Mouse (Mus musculus) midbrain, embryonic 15.5 days (tissue): ENCODE measurements around the gene Cfap61. TPM values are rescaled to one million over a fixed set of nuclear protein-coding genes. Genes with fewer than 3 reads are reported as not detected.

Experiments
- ATAC-seq: fragments of 200-750 bp; cut with Nextera tagmentation; replicated peaks from 2 replicates; pipeline ENCODE4 v1.8.0; 2017; ENCODE audit warnings: moderate TSS enrichment
- H3K27ac ChIP-seq: fragments of 300-500 bp; sonication (generic); 2 replicates; pipeline ENCODE4 v1.5.1; 2015; ENCODE audit warnings: mild to moderate bottlenecking, inconsistent platforms
- H3K27me3 ChIP-seq: fragments of 300-500 bp; sonication (generic); replicated peaks from 2 replicates; pipeline ENCODE4 v1.6.1; 2015; ENCODE audit warnings: inconsistent platforms
- H3K36me3 ChIP-seq: fragments of 300-500 bp; sonication (generic); replicated peaks from 2 replicates; pipeline ENCODE4 v1.6.1; 2015; ENCODE audit warnings: inconsistent platforms
- H3K4me1 ChIP-seq: fragments of 300-500 bp; sonication (generic); 2 replicates; pipeline ENCODE4 v1.6.1; 2015; ENCODE audit warnings: inconsistent platforms
- H3K4me2 ChIP-seq: fragments of 300-500 bp; sonication (generic); 2 replicates; pipeline ENCODE4 v1.6.1; 2015; ENCODE audit warnings: inconsistent platforms, mild to moderate bottlenecking, moderate library complexity
- H3K4me3 ChIP-seq: fragments of 300-500 bp; sonication (generic); 2 replicates; pipeline ENCODE4 v1.5.1; 2015; ENCODE audit warnings: mild to moderate bottlenecking, inconsistent platforms
- H3K9ac ChIP-seq: fragments of 300-500 bp; sonication (generic); 2 replicates; pipeline ENCODE4 v1.6.1; 2015; ENCODE audit warnings: mild to moderate bottlenecking, inconsistent platforms
- H3K9me3 ChIP-seq: fragments of 300-500 bp; sonication (generic); 2 replicates; pipeline ENCODE4 v1.6.1; 2016; ENCODE audit warnings: inconsistent platforms
- WGBS: fragments of 180-500 bp; shearing (Covaris S2); methylation state at CpG from one replicate; pipeline ENCODE4 v1.1.7; 2015; ENCODE audit warnings: mixed read lengths; 5-methylcytosine and 5-hydroxymethylcytosine counted together
- polyA plus RNA-seq: library from polyadenylated mRNA; unstranded; fragments of >200 nt; fragmentation: Nextera tagmentation; extraction: Ambion mirVana; gene quantifications from 2 replicates; pipeline ENCODE4 v1.2.1, GENCODE M21; 2015

The Cfap61 gene
- polyA plus RNA-seq, 1 experiment from 2014 or later, result 3.5 TPM

- no peaks in the 10 kb centered on the region for H3K4me1 ChIP-seq
- no peaks in the 10 kb centered on the region for H3K27me3 ChIP-seq
- WGBS, result 92% methylated on average over 5 of the region's 5 CpGs
- no peak overlapping the region for H3K9ac ChIP-seq
- no peaks in the 10 kb centered on the region for H3K9me3 ChIP-seq
- ATAC-seq, result no peak
- no peak overlapping the region for H3K4me2 ChIP-seq
- H3K36me3 ChIP-seq, result no peaks in the 10 kb centered on the region
- H3K4me3 ChIP-seq, result no peak overlapping the region
- H3K27ac ChIP-seq, result no peak overlapping the region
Observed at GRCm38 (mm10) chr2:146147801-146148200, 213.2 kb downstream of the Cfap61 start.

- WGBS, result 81% methylated on average over 15 of the region's 15 CpGs
- ATAC-seq, result no peak
- no peak overlapping the region for H3K27ac ChIP-seq
Observed at GRCm38 (mm10) chr2:146149206-146149974, 214.8 kb downstream of the Cfap61 start.

GRCm38 (mm10) chr2:146168017-146168803 lies 233.6 kb downstream of the Cfap61 start:
- Histone ChIP-seq H3K4me3 (no peak overlapping the region), H3K9ac (no peak overlapping the region), H3K27me3 (no peaks in the 10 kb centered on the region), H3K36me3 (no peaks in the 10 kb centered on the region), H3K4me1 (no peaks in the 10 kb centered on the region), H3K9me3 (no peaks in the 10 kb centered on the region), H3K4me2 (no peak overlapping the region), H3K27ac (no peak overlapping the region)
- WGBS, result 36% methylated on average over 14 of the region's 14 CpGs
- peak; percentile 67 for ATAC-seq

More at GRCm38 (mm10) chr2:146149206-146149974, 214.8 kb downstream of the Cfap61 start:
- Histone ChIP-seq H3K9me3 (no peaks in the 10 kb centered on the region), H3K27me3 (no peaks in the 10 kb centered on the region), H3K36me3 (no peaks in the 10 kb centered on the region), H3K4me2 (no peak overlapping the region), H3K9ac (no peak overlapping the region), H3K4me1 (no peaks in the 10 kb centered on the region), H3K4me3 (no peak overlapping the region)

- ATAC-seq, result peak; percentile 58; the same call in 1 of the 2 replicates
- WGBS, result 41% methylated on average over 7 of the region's 7 CpGs
Observed at GRCm38 (mm10) chr2:146169492-146169891, 234.9 kb downstream of the Cfap61 start.

DNA sequence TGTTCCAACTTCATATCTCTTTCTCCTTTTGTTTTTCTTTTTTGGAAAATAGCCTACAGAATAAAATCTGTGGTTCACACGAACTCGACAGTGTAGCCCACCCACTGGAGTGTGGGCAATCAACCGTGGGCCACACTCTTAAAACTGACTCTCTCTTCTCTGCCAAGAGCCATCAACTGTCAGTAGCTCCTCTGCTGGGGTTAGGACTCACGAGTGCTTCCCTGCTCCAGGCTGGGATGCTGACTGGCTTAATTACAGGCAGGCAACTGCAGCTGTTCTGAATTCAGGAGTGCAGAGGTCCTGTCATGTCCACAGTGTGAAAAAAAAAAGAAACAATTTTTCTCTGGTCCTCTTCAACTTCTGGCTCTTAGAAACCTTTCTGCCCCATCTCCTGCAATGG lies 237.5 kb downstream of the Cfap61 start:
- Histone ChIP-seq H3K27ac (no peak overlapping the region), H3K27me3 (no peaks in the 10 kb centered on the region), H3K9me3 (no peaks in the 10 kb centered on the region), H3K4me1 (no peaks in the 10 kb centered on the region), H3K4me2 (no peak overlapping the region), H3K9ac (no peak overlapping the region), H3K4me3 (no peak overlapping the region), H3K36me3 (no peaks in the 10 kb centered on the region)
- ATAC-seq, result no peak
- WGBS, result 40% methylated on average over 4 of the region's 4 CpGs

More at GRCm38 (mm10) chr2:146169492-146169891, 234.9 kb downstream of the Cfap61 start:
- Histone ChIP-seq H3K4me3 (no peak overlapping the region), H3K9ac (no peak overlapping the region), H3K9me3 (no peaks in the 10 kb centered on the region), H3K36me3 (no peaks in the 10 kb centered on the region), H3K27ac (no peak overlapping the region), H3K4me2 (no peak overlapping the region), H3K4me1 (no peaks in the 10 kb centered on the region), H3K27me3 (no peaks in the 10 kb centered on the region)

DNA sequence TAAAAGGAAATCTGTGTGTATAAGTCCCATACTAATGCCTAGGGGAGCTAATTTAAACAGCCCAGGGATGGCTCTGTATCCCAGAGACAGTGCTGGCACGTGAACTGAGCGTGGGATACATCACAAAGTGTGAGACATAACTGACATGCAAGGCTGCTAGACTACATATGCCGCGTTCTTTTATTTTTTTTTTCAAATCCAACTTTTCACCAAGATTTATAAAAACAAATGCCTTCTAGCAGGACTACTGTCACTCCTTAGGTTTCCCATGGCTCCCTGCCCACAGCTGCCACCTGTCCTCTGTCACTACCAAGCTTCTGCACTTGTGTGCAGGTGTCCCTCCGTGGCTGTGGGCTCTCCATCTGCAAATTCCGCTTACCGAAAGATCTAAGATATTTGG lies 239.6 kb downstream of the Cfap61 start:
- Histone ChIP-seq H3K9ac (no peak overlapping the region), H3K4me3 (no peak overlapping the region), H3K27ac (no peak overlapping the region), H3K36me3 (no peaks in the 10 kb centered on the region), H3K4me1 (no peaks in the 10 kb centered on the region), H3K9me3 (no peaks in the 10 kb centered on the region), H3K4me2 (no peak overlapping the region), H3K27me3 (no peaks in the 10 kb centered on the region)
- 84% methylated on average over 7 of the region's 7 CpGs for WGBS
- no peak for ATAC-seq

GRCm38 (mm10) chr2:146178718-146179117 lies 244.1 kb downstream of the Cfap61 start:
- 81% methylated on average over 1 of the region's 1 CpGs for WGBS
- H3K27ac ChIP-seq, result no peak overlapping the region
- no peaks in the 10 kb centered on the region for H3K9me3 ChIP-seq
- H3K4me1 ChIP-seq, result no peaks in the 10 kb centered on the region
- no peak for ATAC-seq
- no peak overlapping the region for H3K4me3 ChIP-seq
- H3K36me3 ChIP-seq, result no peaks in the 10 kb centered on the region
- no peaks in the 10 kb centered on the region for H3K27me3 ChIP-seq
- H3K9ac ChIP-seq, result no peak overlapping the region
- H3K4me2 ChIP-seq, result no peak overlapping the region

DNA sequence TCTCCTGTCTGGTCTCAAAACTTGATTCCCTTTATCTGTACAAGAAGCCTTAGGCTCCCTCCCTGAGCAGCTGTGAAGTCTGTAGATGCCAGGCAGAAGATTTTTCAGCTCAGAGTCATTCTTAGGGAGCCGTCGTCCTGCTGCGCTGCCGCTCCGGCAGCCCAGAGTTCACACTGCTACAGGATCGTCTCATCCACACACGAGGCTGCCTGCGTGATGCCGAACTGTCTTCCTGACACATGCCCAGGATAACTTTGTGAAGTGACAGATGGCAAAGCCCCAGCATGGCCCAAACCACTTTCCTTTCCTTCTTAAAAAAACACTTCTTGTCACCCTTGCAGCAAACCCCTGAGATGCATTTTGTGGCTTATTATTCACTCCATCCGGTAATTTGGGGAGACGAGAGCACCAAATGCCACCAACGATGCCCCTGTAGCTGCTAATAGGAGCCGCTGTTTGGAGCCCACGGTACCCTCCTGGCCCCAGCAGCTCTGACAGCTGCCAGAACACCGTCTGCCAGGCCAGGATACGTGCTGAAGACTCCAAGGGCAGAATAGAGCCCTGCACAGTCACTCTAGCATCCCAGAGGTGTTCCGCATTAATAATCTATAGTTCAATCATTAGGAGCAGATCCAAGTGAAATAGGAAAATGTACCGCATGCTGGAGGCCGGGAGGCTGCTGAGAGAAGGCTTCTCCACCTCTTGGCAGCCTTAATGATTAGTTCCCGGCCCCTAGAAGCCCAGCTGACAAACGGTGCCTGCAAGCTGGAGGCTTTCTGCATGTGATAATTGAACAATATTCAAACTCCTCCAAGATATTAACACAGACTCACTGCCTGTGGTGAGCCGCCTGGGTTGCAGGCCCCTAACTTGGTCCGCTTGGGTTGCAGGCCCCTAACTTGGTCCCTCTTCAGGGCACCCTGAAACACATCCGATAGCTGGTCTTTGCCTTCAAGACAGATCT lies 249.5 kb downstream of the Cfap61 start:
- H3K9me3 ChIP-seq, result no peaks in the 10 kb centered on the region
- H3K4me1 ChIP-seq, result peaks cover 13% of the 10 kb centered on the region
- no peak overlapping the region for H3K9ac ChIP-seq
- H3K4me2 ChIP-seq, result no peak overlapping the region
- H3K27me3 ChIP-seq, result no peaks in the 10 kb centered on the region
- no peaks in the 10 kb centered on the region for H3K36me3 ChIP-seq
- H3K27ac ChIP-seq, result peak overlapping the region; percentile 39
- H3K4me3 ChIP-seq, result no peak overlapping the region
- peak; percentile 73 for ATAC-seq
- 54% methylated on average over 24 of the region's 24 CpGs for WGBS

GRCm38 (mm10) chr2:146196126-146196525 lies 261.5 kb downstream of the Cfap61 start:
- Histone ChIP-seq H3K4me3 (no peak overlapping the region), H3K4me1 (no peaks in the 10 kb centered on the region), H3K36me3 (no peaks in the 10 kb centered on the region), H3K27ac (no peak overlapping the region), H3K4me2 (no peak overlapping the region), H3K27me3 (no peaks in the 10 kb centered on the region), H3K9ac (no peak overlapping the region), H3K9me3 (no peaks in the 10 kb centered on the region)
- whole genome bisulfite sequencing, result 84% methylated on average over 11 of the region's 11 CpGs
- ATAC-seq, result no peak

DNA sequence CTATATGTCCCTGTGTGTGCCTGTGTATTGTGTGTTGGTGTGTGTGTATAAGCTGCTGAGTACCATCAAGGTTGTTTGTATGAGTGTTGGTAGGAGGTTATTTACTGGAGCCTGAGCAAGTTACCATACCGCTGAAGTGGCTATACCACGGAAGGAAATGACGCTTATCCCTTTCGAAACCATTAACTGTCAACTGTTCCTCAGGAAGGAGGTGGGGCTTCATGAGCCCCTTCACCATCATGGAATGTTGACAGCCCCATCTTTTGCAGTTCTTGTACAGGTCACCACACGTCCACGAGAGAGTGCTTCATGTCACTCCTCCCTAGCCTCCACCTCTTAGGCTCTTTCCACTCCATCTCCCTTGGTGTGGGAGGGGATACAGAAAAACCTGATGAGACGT lies 263.4 kb downstream of the Cfap61 start:
- no peaks in the 10 kb centered on the region; the same call in 1 of the 2 replicates for H3K27me3 ChIP-seq
- H3K36me3 ChIP-seq, result no peaks in the 10 kb centered on the region
- 85% methylated on average over 7 of the region's 7 CpGs for WGBS
- H3K9me3 ChIP-seq, result no peaks in the 10 kb centered on the region
- ATAC-seq, result no peak
- H3K9ac ChIP-seq, result no peak overlapping the region
- H3K4me1 ChIP-seq, result no peaks in the 10 kb centered on the region
- no peak overlapping the region for H3K4me2 ChIP-seq
- no peak overlapping the region for H3K4me3 ChIP-seq
- no peak overlapping the region for H3K27ac ChIP-seq

DNA sequence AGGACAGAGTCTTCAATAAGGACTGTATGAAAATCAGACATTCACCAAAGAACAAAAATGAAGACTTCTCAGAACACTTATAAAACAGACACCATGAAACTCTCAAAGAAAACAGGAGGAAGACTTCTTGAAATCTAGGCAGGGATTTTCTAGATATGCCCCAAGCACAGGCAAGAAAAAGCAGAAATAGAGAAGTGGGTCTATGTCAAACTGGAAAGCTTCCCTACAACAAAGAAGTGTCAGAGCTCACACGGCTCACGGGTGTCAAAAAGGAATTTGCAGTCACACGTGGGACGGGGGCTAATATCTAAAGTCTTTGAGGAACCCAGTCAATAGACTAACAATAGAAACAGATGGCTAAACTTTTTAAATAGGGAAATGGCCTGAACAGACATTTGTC lies 276.4 kb downstream of the Cfap61 start:
- 26% methylated on average over 4 of the region's 4 CpGs for WGBS
- Histone ChIP-seq H3K9me3 (no peaks in the 10 kb centered on the region), H3K36me3 (no peaks in the 10 kb centered on the region), H3K4me3 (no peak overlapping the region), H3K9ac (no peak overlapping the region), H3K4me2 (no peak overlapping the region), H3K27me3 (0 out of 2 replicates have a peak, but pooled peaks cover 3% of the 10 kb centered on the region), H3K4me1 (peaks cover 9% of the 10 kb centered on the region; the same call in 1 of the 2 replicates), H3K27ac (no peak overlapping the region)
- no peak for ATAC-seq

DNA sequence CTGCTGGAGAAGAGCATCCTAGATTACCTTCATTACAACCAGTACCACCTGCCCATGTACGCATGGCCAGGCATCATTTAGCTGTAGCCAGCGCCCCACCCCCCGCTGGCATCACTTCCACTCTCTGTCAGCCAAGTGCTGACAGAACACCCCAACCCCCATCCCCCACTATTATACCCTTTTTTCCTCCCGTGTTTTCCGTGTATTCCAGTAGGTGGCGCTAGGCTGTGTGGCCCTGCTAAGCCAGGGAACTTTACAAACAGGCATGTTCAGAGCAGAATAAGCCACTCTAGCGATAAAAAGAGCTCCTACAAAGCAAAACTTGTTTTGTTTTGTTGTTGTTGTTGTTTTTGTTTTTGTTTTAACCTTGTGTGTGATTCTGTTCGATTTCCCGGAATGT lies 280.1 kb downstream of the Cfap61 start:
- peak; percentile 24; the same call in 1 of the 2 replicates for ATAC-seq
- no peak overlapping the region for H3K27ac ChIP-seq
- H3K27me3 ChIP-seq, result peaks cover 9% of the 10 kb centered on the region; the same call in 1 of the 2 replicates
- no peak overlapping the region for H3K9ac ChIP-seq
- no peaks in the 10 kb centered on the region for H3K9me3 ChIP-seq
- H3K4me3 ChIP-seq, result no peak overlapping the region
- WGBS, result 2% methylated on average over 9 of the region's 9 CpGs
- peaks cover 39% of the 10 kb centered on the region for H3K4me1 ChIP-seq
- no peak overlapping the region for H3K4me2 ChIP-seq
- no peaks in the 10 kb centered on the region for H3K36me3 ChIP-seq
